Mouse (Mus musculus): ENCODE measurements around the gene Haus7.

DNA sequence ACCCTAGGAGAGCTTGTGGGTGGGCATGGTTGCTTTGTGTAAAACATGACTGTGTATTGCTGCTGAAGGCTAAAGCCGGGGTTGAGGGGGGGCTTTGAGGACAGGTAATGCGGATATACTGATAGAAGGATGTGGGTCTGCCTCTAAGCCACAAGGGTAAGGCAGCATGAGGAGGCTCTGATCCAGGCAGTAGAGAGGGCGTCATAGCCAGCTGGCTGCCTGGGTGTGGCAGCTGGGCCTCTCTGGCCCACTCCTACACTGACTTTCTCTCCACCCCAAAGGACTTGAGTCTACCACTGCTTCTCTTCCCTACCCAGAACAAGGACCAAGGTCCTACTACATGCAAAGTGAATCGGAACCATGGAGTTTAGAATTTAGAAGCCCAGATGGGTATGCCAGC is 26.0 kb upstream of the Haus7 start:
- TF ChIP-seq CTCF (IDR thresholded peaks at IDR 0.05; ENCODE audit: extremely low read depth, insufficient read length, insufficient replicate concordance, low read depth, low read length) (no peak), POLR2A (IDR thresholded peaks at IDR 0.05; ENCODE audit: low read depth, low read length) (no peak)

All from small intestine, adult 2 months (tissue).